Mouse (Mus musculus): ENCODE measurements around the gene Pxt1. TPM values are rescaled to one million over a fixed set of nuclear protein-coding genes. Genes with fewer than 3 reads are reported as not detected.

Pxt1 gene
- polyA plus RNA-seq, 1 experiment from 2014 or later, result not detected

DNA sequence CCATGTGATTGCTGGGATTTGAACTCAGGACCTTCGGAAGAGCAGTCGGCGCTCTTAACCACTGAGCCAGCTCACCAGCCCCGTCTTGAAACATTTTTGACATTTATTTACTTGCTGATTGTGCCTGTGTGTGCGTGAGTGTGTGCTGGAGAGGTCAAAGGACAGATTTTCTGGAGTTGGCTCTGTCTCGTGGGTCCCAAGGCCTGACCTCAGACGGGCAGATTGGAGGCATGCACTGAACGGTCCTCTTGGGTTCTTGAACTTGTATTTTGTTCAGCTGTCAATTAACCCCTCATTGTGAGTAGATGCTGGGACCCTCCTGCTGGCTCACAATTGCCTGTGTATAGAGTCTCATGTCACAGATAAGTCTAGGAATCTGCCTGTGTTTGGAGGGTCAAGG, 57.4 kb downstream of the Pxt1 start:
- Histone ChIP-seq H3K36me3 (ENCODE audit: inconsistent target) (no peaks in the 10 kb centered on the region), H3K27ac (no peak overlapping the region), H3K4me3 (ENCODE audit: inconsistent target) (no peak overlapping the region), H3K79me2 (ENCODE audit: inconsistent target) (no peaks in the 10 kb centered on the region)
- 91% methylated on average over 8 of the region's 8 CpGs for WGBS (ENCODE audit: missing documents)

GRCm38 (mm10) chr17:28885231-28885630, 58.4 kb downstream of the Pxt1 start:
- 93% methylated on average over 8 of the region's 8 CpGs for WGBS (ENCODE audit: missing documents)
- H3K36me3 ChIP-seq (ENCODE audit: inconsistent target), result no peaks in the 10 kb centered on the region
- no peak overlapping the region for H3K27ac ChIP-seq
- H3K79me2 ChIP-seq (ENCODE audit: inconsistent target), result no peaks in the 10 kb centered on the region
- H3K4me3 ChIP-seq (ENCODE audit: inconsistent target), result no peak overlapping the region

Other genes starting within 250 kb of the Pxt1 start
- gene AC170998.1, start 217.8 kb downstream of the Pxt1 start, polyA plus RNA-seq (2018), result 0.93 to 1.7 TPM (median 0.96 TPM) in 3 replicates
- gene Mapk13, start 174.5 kb downstream of the Pxt1 start, polyA plus RNA-seq (2018), result 0.19 TPM in 1 of 3 replicates, not detected in the others
- 11.9 to 24.5 TPM (median 12.0 TPM) in 3 replicates for gene Brpf3, start 142.8 kb downstream of the Pxt1 start, polyA plus RNA-seq (2018)
- gene Pnpla1, start 85.4 kb downstream of the Pxt1 start, polyA plus RNA-seq (2018), result not detected in 3 replicates
- gene 4930539E08Rik, start 28.5 kb downstream of the Pxt1 start, polyA plus RNA-seq (2018), result 0.33 to 1.1 TPM (median 0.77 TPM) in 3 replicates
- gene Kctd20, start 8.1 kb upstream of the Pxt1 start, polyA plus RNA-seq (2018), result 29.1 to 47.2 TPM (median 39.6 TPM) in 3 replicates
- gene Stk38, start 64.2 kb upstream of the Pxt1 start, polyA plus RNA-seq (2018), result 50.4 to 96.1 TPM (median 84.7 TPM) in 3 replicates
- gene Srsf3, start 88.8 kb upstream of the Pxt1 start, polyA plus RNA-seq (2018), result 60.3 to 155 TPM (median 85.0 TPM) in 3 replicates
- 176 to 305 TPM (median 287 TPM) in 3 replicates for gene Cdkn1a, start 147.1 kb upstream of the Pxt1 start, polyA plus RNA-seq (2018)
- gene Rab44, start 170.3 kb upstream of the Pxt1 start, polyA plus RNA-seq (2018), result 0.33 to 1.5 TPM (median 0.94 TPM) in 3 replicates

All from macrophage (primary cell).